Mouse (Mus musculus) lung, embryonic 14.5 days (tissue): ENCODE measurements at regions not wholly inside any gene's neighbourhood (a gene's known extent, or its start where the extent isn't known, plus 50 kb on each side); places are given as distances from the start of the nearest gene placed in this dataset.

Experiments
- ATAC-seq: fragments of 200-750 bp; cut with Nextera tagmentation; 2 replicates; pipeline ENCODE4 v1.8.0; 2017; ENCODE audit warnings: mild to moderate bottlenecking, moderate TSS enrichment, moderate library complexity; ENCODE audit not compliant: insufficient read depth
- DNase-seq: peaks from one replicate; pipeline ENCODE4 v3.0.0-alpha.2; 2015
- H3K27ac ChIP-seq: fragments of 300-500 bp; sonication (generic); 2 replicates; pipeline ENCODE4 v1.5.1; 2014; ENCODE audit warnings: low read depth, mild to moderate bottlenecking, moderate library complexity
- H3K27me3 ChIP-seq: fragments of 300-500 bp; sonication (generic); 2 replicates; pipeline ENCODE4 v1.6.1; 2014; ENCODE audit warnings: low read length, control low read depth; ENCODE audit not compliant: insufficient read depth
- H3K36me3 ChIP-seq: fragments of 300-500 bp; sonication (generic); 2 replicates; pipeline ENCODE4 v1.6.1; 2014; ENCODE audit warnings: control low read depth; ENCODE audit not compliant: insufficient read depth
- H3K4me1 ChIP-seq: fragments of 300-500 bp; sonication (generic); 2 replicates; pipeline ENCODE4 v1.6.1; 2014; ENCODE audit warnings: antibody characterized with exemption, control low read depth; ENCODE audit not compliant: insufficient read depth
- H3K4me2 ChIP-seq: fragments of 300-500 bp; sonication (generic); 2 replicates; pipeline ENCODE4 v1.6.1; 2014; ENCODE audit warnings: mild to moderate bottlenecking
- H3K4me3 ChIP-seq: fragments of 300-500 bp; sonication (generic); 2 replicates; pipeline ENCODE4 v1.5.1; 2014; ENCODE audit warnings: low read depth, low read length
- H3K9ac ChIP-seq: fragments of 300-500 bp; sonication (generic); 2 replicates; pipeline ENCODE4 v1.6.1; 2014
- H3K9me3 ChIP-seq: fragments of 300-500 bp; sonication (generic); 2 replicates; pipeline ENCODE4 v1.6.1; 2016; ENCODE audit warnings: low read depth, low read length, control low read depth
- CTCF ChIP-seq: IDR thresholded peaks from 2 replicates; pipeline ENCODE4 v1.5.1; 2016; ENCODE audit warnings: antibody characterized with exemption, low read depth
- WGBS: fragments of 180-500 bp; shearing (Covaris S2); extraction: QIAGEN DNeasy Blood & Tissue Kit; methylation state at CpG from one replicate; pipeline ENCODE4 v1.1.7; 2014; 5-methylcytosine and 5-hydroxymethylcytosine counted together

GRCm38 (mm10) chr7:125129187-125129586 lies 315.3 kb upstream of the Kdm8 start:
- no peak for TF ChIP-seq CTCF
- no peaks in the 10 kb centered on the region for H3K27me3 ChIP-seq
- no peak overlapping the region for H3K9ac ChIP-seq
- no peak overlapping the region for H3K27ac ChIP-seq
- no peak for DNase-seq
- no peak for ATAC-seq
- 29% methylated on average over 1 of the region's 1 CpGs for WGBS
- no peaks in the 10 kb centered on the region for H3K9me3 ChIP-seq
- no peak overlapping the region for H3K4me2 ChIP-seq
- no peaks in the 10 kb centered on the region for H3K36me3 ChIP-seq
- H3K4me1 ChIP-seq, result no peaks in the 10 kb centered on the region
- H3K4me3 ChIP-seq, result no peak overlapping the region

- H3K36me3 ChIP-seq, result no peaks in the 10 kb centered on the region
- no peak overlapping the region for H3K4me3 ChIP-seq
- TF ChIP-seq CTCF, result no peak
- WGBS, result 53% methylated on average over 1 of the region's 1 CpGs
- no peaks in the 10 kb centered on the region for H3K9me3 ChIP-seq
- H3K9ac ChIP-seq, result no peak overlapping the region
- no peaks in the 10 kb centered on the region for H3K4me1 ChIP-seq
- ATAC-seq, result no peak
- no peaks in the 10 kb centered on the region for H3K27me3 ChIP-seq
- no peak for DNase-seq
- no peak overlapping the region for H3K4me2 ChIP-seq
- H3K27ac ChIP-seq, result no peak overlapping the region
Observed at GRCm38 (mm10) chr7:125131968-125132367, 312.5 kb upstream of the Kdm8 start.

- WGBS, result 64% methylated on average over 3 of the region's 3 CpGs
- Histone ChIP-seq H3K27ac (no peak overlapping the region), H3K9me3 (no peaks in the 10 kb centered on the region), H3K4me3 (no peak overlapping the region), H3K27me3 (no peaks in the 10 kb centered on the region), H3K4me2 (no peak overlapping the region), H3K36me3 (no peaks in the 10 kb centered on the region), H3K9ac (no peak overlapping the region), H3K4me1 (no peaks in the 10 kb centered on the region)
- DNase-seq (no peak), ATAC-seq (no peak)
- TF ChIP-seq CTCF, result no peak
Observed at GRCm38 (mm10) chr7:125138607-125139006, 305.9 kb upstream of the Kdm8 start.

GRCm38 (mm10) chr7:125139196-125139595 lies 305.3 kb upstream of the Kdm8 start:
- TF ChIP-seq CTCF, result no peak
- ATAC-seq, result no peak

GRCm38 (mm10) chr7:125140854-125141253 lies 303.6 kb upstream of the Kdm8 start:
- Histone ChIP-seq H3K4me1 (no peaks in the 10 kb centered on the region), H3K27ac (no peak overlapping the region), H3K4me2 (no peak overlapping the region), H3K4me3 (no peak overlapping the region), H3K36me3 (no peaks in the 10 kb centered on the region), H3K27me3 (no peaks in the 10 kb centered on the region), H3K9ac (no peak overlapping the region), H3K9me3 (no peaks in the 10 kb centered on the region)
- no peak for TF ChIP-seq CTCF
- ATAC-seq (no peak), DNase-seq (no peak)
- WGBS, result 72% methylated on average over 3 of the region's 3 CpGs

More at GRCm38 (mm10) chr7:125139196-125139595, 305.3 kb upstream of the Kdm8 start:
- Histone ChIP-seq H3K4me1 (no peaks in the 10 kb centered on the region), H3K36me3 (no peaks in the 10 kb centered on the region), H3K27ac (no peak overlapping the region), H3K9me3 (no peaks in the 10 kb centered on the region), H3K4me2 (no peak overlapping the region), H3K9ac (no peak overlapping the region), H3K4me3 (no peak overlapping the region), H3K27me3 (no peaks in the 10 kb centered on the region)
- 76% methylated on average over 2 of the region's 2 CpGs for WGBS
- no peak for DNase-seq

GRCm38 (mm10) chr7:125141864-125142263 lies 302.6 kb upstream of the Kdm8 start:
- H3K27ac ChIP-seq, result no peak overlapping the region
- no peak overlapping the region for H3K4me3 ChIP-seq
- WGBS, result 48% methylated on average over 1 of the region's 1 CpGs
- no peak for TF ChIP-seq CTCF
- H3K36me3 ChIP-seq, result no peaks in the 10 kb centered on the region
- DNase-seq (peak; percentile 60), ATAC-seq (peak; percentile 68; the same call in 1 of the 2 replicates)
- H3K4me1 ChIP-seq, result no peaks in the 10 kb centered on the region
- H3K4me2 ChIP-seq, result no peak overlapping the region
- H3K27me3 ChIP-seq, result no peaks in the 10 kb centered on the region
- no peaks in the 10 kb centered on the region for H3K9me3 ChIP-seq
- no peak overlapping the region for H3K9ac ChIP-seq

GRCm38 (mm10) chr7:125146025-125146424 lies 298.5 kb upstream of the Kdm8 start:
- no peaks in the 10 kb centered on the region for H3K27me3 ChIP-seq
- H3K4me2 ChIP-seq, result no peak overlapping the region
- DNase-seq (no peak), ATAC-seq (no peak; the same call in 1 of the 2 replicates)
- H3K9ac ChIP-seq, result no peak overlapping the region
- no peaks in the 10 kb centered on the region for H3K9me3 ChIP-seq
- H3K27ac ChIP-seq, result no peak overlapping the region
- no peaks in the 10 kb centered on the region for H3K36me3 ChIP-seq
- H3K4me1 ChIP-seq, result no peaks in the 10 kb centered on the region
- H3K4me3 ChIP-seq, result no peak overlapping the region
- 11% methylated on average over 9 of the region's 9 CpGs for WGBS
- no peak for TF ChIP-seq CTCF

- no peak for TF ChIP-seq CTCF
- no peak overlapping the region for H3K4me3 ChIP-seq
Observed at GRCm38 (mm10) chr7:125149151-125149550, 295.3 kb upstream of the Kdm8 start.

More at GRCm38 (mm10) chr7:125149151-125149550, 295.3 kb upstream of the Kdm8 start:
- ATAC-seq, result no peak
- 87% methylated on average over 2 of the region's 2 CpGs for WGBS
- no peak for DNase-seq
- no peaks in the 10 kb centered on the region for H3K36me3 ChIP-seq
- H3K9ac ChIP-seq, result no peak overlapping the region
- H3K9me3 ChIP-seq, result no peaks in the 10 kb centered on the region
- H3K4me1 ChIP-seq, result no peaks in the 10 kb centered on the region
- no peak overlapping the region for H3K4me2 ChIP-seq
- no peak overlapping the region for H3K27ac ChIP-seq
- H3K27me3 ChIP-seq, result no peaks in the 10 kb centered on the region
